Mouse (Mus musculus) limb, embryonic 13.5 days (tissue): ENCODE data around the gene Gm17416. TPM values are rescaled to one million over a fixed set of nuclear protein-coding genes. Genes with fewer than 3 reads are reported as not detected.
A peak's percentile ranks its signal among the peaks of the same experiment; 100 is the strongest.

Experiments used
- ATAC-seq: fragments of 200-750 bp; cut with Nextera tagmentation; 2 replicates; pipeline ENCODE4 v1.8.0; 2017; ENCODE audit warnings: low read depth, moderate number of reproducible peaks, moderate TSS enrichment; ENCODE audit not compliant: low FRiP score
- H3K27ac ChIP-seq: fragments of 300-500 bp; sonication (generic); 2 replicates; pipeline ENCODE4 v1.5.1; 2015; ENCODE audit warnings: inconsistent platforms, mild to moderate bottlenecking, moderate library complexity
- H3K27me3 ChIP-seq: fragments of 300-500 bp; sonication (generic); 2 replicates; pipeline ENCODE4 v1.6.1; 2015; ENCODE audit warnings: mild to moderate bottlenecking, inconsistent platforms
- H3K36me3 ChIP-seq: fragments of 300-500 bp; sonication (generic); 2 replicates; pipeline ENCODE4 v1.6.1; 2015; ENCODE audit warnings: inconsistent platforms, mild to moderate bottlenecking, moderate library complexity
- H3K4me1 ChIP-seq: fragments of 300-500 bp; sonication (generic); 2 replicates; pipeline ENCODE4 v1.6.1; 2015; ENCODE audit warnings: inconsistent platforms
- H3K4me2 ChIP-seq: fragments of 300-500 bp; sonication (generic); replicated peaks from 2 replicates; pipeline ENCODE4 v1.6.1; 2015; ENCODE audit warnings: inconsistent platforms, mild to moderate bottlenecking, moderate library complexity
- H3K4me3 ChIP-seq: fragments of 300-500 bp; sonication (generic); 2 replicates; pipeline ENCODE4 v1.5.1; 2015; ENCODE audit warnings: moderate library complexity, mild to moderate bottlenecking, inconsistent platforms
- H3K9ac ChIP-seq: fragments of 300-500 bp; sonication (generic); 2 replicates; pipeline ENCODE4 v1.6.1; 2015; ENCODE audit warnings: mild to moderate bottlenecking, inconsistent platforms
- H3K9me3 ChIP-seq: fragments of 300-500 bp; sonication (generic); 2 replicates; pipeline ENCODE4 v1.6.1; 2016; ENCODE audit warnings: inconsistent platforms
- whole genome bisulfite sequencing: fragments of 180-500 bp; shearing (Covaris S2); methylation state at CpG from one replicate; pipeline ENCODE4 v1.1.7; 2015; 5-methylcytosine and 5-hydroxymethylcytosine counted together
- polyA plus RNA-seq: library from polyadenylated mRNA; unstranded; fragments of >200 nt; fragmentation: Nextera tagmentation; extraction: Ambion mirVana; gene quantifications from 2 replicates; pipeline ENCODE4 v1.2.1, GENCODE M21; 2015

Gm17416 gene
- polyA plus RNA-seq, 1 experiment from 2014 or later: not detected

- 37% methylated on average over 7 of the region's 8 CpGs for WGBS
- no peak overlapping the region for H3K9ac ChIP-seq
- no peak overlapping the region for H3K4me3 ChIP-seq
- H3K9me3 ChIP-seq: no peaks in the 10 kb centered on the region
- H3K27me3 ChIP-seq: no peaks in the 10 kb centered on the region
- no peak; the same call in 1 of the 2 replicates for ATAC-seq
- no peak overlapping the region for H3K27ac ChIP-seq
- H3K36me3 ChIP-seq: no peaks in the 10 kb centered on the region
- H3K4me2 ChIP-seq: no peak overlapping the region
- H3K4me1 ChIP-seq: no peaks in the 10 kb centered on the region
Observed at GRCm38 (mm10) chr2:152612193-152612592, 43.1 kb downstream of the Gm17416 start.

DNA sequence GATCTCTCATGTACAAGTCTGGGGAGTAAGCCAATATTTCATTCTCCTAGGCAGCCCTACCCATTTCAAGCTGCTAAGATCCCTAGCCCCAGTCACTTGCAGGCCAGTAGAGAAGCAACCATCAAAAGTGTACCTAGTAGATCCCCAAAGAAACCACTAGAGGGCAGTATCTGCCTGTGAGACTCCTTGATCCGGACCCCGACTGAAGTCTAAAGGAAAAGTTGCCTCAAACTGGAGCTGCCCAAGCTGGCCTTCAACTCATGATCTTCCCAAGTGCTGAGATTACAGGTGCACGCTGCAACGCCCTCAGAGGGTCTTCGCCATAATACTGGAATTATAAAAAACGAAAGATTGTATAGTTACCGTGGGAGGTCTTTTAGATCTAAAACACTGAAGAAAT, 46.4 kb downstream of the Gm17416 start:
- no peaks in the 10 kb centered on the region for H3K27me3 ChIP-seq
- 10% methylated on average over 7 of the region's 7 CpGs for WGBS
- 0 out of 2 replicates have a peak, but pooled peaks have one; percentile 36 for ATAC-seq
- no peaks in the 10 kb centered on the region for H3K36me3 ChIP-seq
- no peaks in the 10 kb centered on the region for H3K9me3 ChIP-seq
- H3K4me3 ChIP-seq: no peak overlapping the region
- no peak overlapping the region for H3K27ac ChIP-seq
- no peak overlapping the region for H3K4me2 ChIP-seq
- H3K9ac ChIP-seq: no peak overlapping the region
- H3K4me1 ChIP-seq: no peaks in the 10 kb centered on the region

DNA sequence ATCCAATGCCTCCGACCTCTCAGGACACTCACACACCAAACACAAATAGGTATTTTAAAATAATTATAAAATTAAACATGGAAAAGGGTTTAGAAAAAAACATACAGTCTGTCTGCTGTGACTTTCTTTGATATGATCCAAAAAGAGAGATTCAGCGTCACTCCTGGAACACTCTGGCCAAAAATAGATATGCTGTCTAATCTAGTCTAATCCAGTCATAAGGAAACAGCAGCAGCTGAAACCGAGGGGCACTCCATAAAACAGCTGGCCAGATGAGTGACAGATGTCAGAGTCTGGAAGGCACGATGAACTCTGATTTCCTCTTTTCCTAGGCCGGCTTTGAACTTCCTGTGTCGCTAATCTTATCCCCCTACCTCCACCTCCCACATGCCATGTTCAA, 47.3 kb downstream of the Gm17416 start:
- H3K27ac ChIP-seq: no peak overlapping the region
- H3K9ac ChIP-seq: no peak overlapping the region
- H3K4me1 ChIP-seq: no peaks in the 10 kb centered on the region
- 72% methylated on average over 6 of the region's 6 CpGs for WGBS
- no peak overlapping the region for H3K4me3 ChIP-seq
- H3K27me3 ChIP-seq: no peaks in the 10 kb centered on the region
- no peaks in the 10 kb centered on the region for H3K9me3 ChIP-seq
- no peaks in the 10 kb centered on the region for H3K36me3 ChIP-seq
- H3K4me2 ChIP-seq: no peak overlapping the region
- ATAC-seq: no peak

DNA sequence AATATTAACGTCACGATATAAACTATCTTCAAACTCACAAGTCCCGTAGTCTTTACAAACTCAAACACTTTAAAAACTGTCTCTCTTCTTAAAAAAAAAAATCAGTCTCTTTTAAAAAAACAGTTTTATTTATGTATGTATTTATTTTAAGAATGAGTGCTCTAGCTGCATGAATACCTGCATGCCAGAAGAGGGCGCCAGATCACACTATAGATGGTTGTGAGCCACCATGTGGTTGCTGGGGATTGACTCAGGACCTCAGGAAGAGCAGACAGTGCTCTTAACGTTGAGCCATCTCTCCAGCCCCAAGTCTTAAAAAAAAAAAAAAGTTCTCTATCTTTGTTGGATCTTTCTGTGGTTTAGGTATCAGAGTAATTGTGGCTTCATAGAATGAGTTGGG, 48.2 kb downstream of the Gm17416 start:
- 59% methylated on average over 5 of the region's 5 CpGs for WGBS
- Histone ChIP-seq H3K4me1 (no peaks in the 10 kb centered on the region), H3K36me3 (no peaks in the 10 kb centered on the region), H3K4me3 (no peak overlapping the region), H3K9me3 (no peaks in the 10 kb centered on the region), H3K4me2 (no peak overlapping the region), H3K27ac (no peak overlapping the region), H3K9ac (no peak overlapping the region), H3K27me3 (no peaks in the 10 kb centered on the region)
- ATAC-seq: no peak

Other genes starting within 250 kb of the Gm17416 start
- gene Rbck1, start 236.7 kb upstream of the Gm17416 start, polyA plus RNA-seq: 83.3 and 86.9 TPM in 2 replicates
- 1.5 and 2.2 TPM in 2 replicates for gene Trib3, start 225.3 kb upstream of the Gm17416 start, polyA plus RNA-seq
- gene Nrsn2, start 192.7 kb upstream of the Gm17416 start, polyA plus RNA-seq: 4.4 and 4.6 TPM in 2 replicates
- gene Sox12, start 171.3 kb upstream of the Gm17416 start, polyA plus RNA-seq: 11.3 and 11.9 TPM in 2 replicates
- 45.5 and 48.6 TPM in 2 replicates for gene Zcchc3, start 154.3 kb upstream of the Gm17416 start, polyA plus RNA-seq
- gene 6820408C15Rik, start 153.8 kb upstream of the Gm17416 start, polyA plus RNA-seq: 0.18 and 0.19 TPM in 2 replicates
- not detected in 2 replicates for gene Defb23, start 104.7 kb upstream of the Gm17416 start, polyA plus RNA-seq
- gene Defb20, start 92.3 kb upstream of the Gm17416 start, polyA plus RNA-seq: not detected in 2 replicates
- not detected in 2 replicates for gene Defb22, start 79.2 kb upstream of the Gm17416 start, polyA plus RNA-seq
- not detected in 2 replicates for gene Defb26, start 57.6 kb upstream of the Gm17416 start, polyA plus RNA-seq
- gene Defb28, start 51.1 kb upstream of the Gm17416 start, polyA plus RNA-seq: not detected in 2 replicates
- gene Defb29, start 29.2 kb upstream of the Gm17416 start, polyA plus RNA-seq: not detected in 2 replicates
- not detected in 2 replicates for gene Defb21, start 3.4 kb downstream of the Gm17416 start, polyA plus RNA-seq
- not detected in 2 replicates for gene Defb19, start 11.0 kb downstream of the Gm17416 start, polyA plus RNA-seq
- gene Defb45, start 30.1 kb downstream of the Gm17416 start, polyA plus RNA-seq: not detected in 2 replicates
- gene Defb36, start 35.0 kb downstream of the Gm17416 start, polyA plus RNA-seq: not detected in 2 replicates
- 2.0 TPM in 1 of 2 replicates, not detected in the other for gene Defb25, start 53.7 kb downstream of the Gm17416 start, polyA plus RNA-seq
- gene Rem1, start 57.6 kb downstream of the Gm17416 start, polyA plus RNA-seq: 2.1 and 2.9 TPM in 2 replicates
- gene H13, start 100.1 kb downstream of the Gm17416 start, polyA plus RNA-seq: 156 and 159 TPM in 2 replicates
- gene Mcts2, start 117.7 kb downstream of the Gm17416 start, polyA plus RNA-seq: 29.2 and 30.0 TPM in 2 replicates
- gene Id1, start 166.9 kb downstream of the Gm17416 start, polyA plus RNA-seq: 232 and 236 TPM in 2 replicates
- gene Cox4i2, start 184.8 kb downstream of the Gm17416 start, polyA plus RNA-seq: 32.0 and 34.4 TPM in 2 replicates